Mouse (Mus musculus) layer of hippocampus, postnatal 25 days (tissue): ENCODE data around the gene Asb16. TPM values are rescaled to one million over a fixed set of nuclear protein-coding genes. Genes with fewer than 3 reads are reported as not detected.

Experiments
- DNase-seq, 2 experiments: peaks; one replicate each; pipeline ENCODE4 v3.0.0; 2022; ENCODE audit warnings: mixed read lengths in 2 of 2, low spot score in 1 of 2; ENCODE audit errors: extremely low spot score in 1 of 2
- total RNA-seq, 2 experiments: library from RNA; stranded (reverse); gene quantifications; 2 replicates each; pipeline ENCODE4 v1.2.3; 2021

Asb16 gene
- total RNA-seq, 2 experiments from 2014 or later: 0.70 to 1.1 TPM

DNA sequence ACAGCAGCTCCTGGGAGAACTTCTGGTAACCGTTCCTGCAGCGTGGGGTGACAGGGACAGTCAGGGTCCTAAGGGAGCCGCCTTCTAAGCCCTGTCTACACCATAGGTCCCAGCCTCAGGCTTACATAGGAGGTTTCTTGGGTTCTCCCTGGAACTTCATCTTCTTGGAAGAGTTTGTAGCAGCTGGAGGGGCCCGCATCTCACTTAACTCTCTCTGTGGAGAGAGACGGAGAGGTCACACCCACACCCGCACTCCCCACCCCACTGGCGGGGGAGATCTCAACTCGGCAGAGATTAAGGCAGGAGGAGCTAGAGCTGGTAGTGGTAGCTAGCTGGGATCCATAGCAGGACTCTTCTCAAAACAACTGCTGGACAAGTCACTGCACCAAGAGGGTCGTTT is 39.6 kb downstream of the Asb16 start:
- no peak for DNase-seq

DNA sequence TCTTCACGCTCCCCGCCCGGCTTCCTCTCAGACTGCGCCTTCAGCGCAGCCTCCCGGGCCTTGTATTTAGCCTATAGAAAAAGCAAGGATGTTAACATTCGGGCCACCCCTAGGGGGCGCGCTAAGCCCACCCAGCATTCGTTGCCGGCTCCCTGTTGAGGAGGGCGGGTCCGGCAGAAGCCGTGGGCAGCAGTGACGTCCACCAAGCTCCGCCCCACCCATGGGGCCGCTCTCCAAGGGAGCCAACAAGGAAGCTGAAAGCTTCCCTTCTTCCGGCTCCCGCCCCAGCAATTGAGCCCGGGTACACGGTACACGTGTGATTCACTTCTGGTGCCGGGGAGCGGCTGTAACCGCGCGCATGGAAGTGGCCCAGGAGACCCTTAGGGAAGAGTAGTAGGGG is 40.4 kb downstream of the Asb16 start:
- DNase-seq: peak; percentile 98

DNA sequence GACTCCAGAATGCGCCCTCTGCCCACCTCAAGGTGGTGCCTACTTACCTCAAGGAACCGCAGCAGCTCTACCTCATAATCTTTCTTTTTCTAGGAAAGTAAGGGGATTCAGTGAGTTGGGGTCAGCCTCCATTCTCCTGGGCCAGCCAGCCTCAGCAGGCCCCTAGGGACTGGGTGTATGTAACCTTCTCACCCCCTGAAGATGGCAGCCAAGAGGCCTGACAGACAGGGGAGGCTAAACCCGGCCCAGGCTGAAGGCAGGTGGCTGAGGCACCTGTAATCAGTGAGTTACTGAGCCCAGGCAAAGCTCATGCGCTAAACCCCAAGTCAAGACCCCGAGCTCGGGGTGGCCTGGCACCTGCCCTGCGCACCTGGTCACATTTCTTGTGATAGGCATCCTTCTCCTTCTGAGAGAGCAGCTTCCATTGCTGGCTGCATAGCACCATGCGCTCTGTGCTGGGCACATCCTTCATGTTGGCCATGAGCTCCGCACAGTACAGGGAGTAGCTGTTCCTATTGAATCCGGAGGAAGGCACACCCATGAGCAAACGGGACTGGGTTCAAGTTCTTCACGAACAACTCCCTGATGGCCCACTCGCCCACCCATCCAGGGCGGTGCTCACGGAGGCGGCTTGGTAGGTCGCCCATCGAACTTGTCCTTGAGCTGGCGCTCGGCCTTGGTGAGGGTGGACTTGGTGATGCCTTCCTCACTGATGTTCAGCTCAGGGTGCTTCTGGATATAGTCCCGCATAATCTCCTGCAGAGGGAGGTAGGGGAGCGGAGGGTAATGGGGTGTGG is 41.5 kb downstream of the Asb16 start:
- DNase-seq: no peak

DNA sequence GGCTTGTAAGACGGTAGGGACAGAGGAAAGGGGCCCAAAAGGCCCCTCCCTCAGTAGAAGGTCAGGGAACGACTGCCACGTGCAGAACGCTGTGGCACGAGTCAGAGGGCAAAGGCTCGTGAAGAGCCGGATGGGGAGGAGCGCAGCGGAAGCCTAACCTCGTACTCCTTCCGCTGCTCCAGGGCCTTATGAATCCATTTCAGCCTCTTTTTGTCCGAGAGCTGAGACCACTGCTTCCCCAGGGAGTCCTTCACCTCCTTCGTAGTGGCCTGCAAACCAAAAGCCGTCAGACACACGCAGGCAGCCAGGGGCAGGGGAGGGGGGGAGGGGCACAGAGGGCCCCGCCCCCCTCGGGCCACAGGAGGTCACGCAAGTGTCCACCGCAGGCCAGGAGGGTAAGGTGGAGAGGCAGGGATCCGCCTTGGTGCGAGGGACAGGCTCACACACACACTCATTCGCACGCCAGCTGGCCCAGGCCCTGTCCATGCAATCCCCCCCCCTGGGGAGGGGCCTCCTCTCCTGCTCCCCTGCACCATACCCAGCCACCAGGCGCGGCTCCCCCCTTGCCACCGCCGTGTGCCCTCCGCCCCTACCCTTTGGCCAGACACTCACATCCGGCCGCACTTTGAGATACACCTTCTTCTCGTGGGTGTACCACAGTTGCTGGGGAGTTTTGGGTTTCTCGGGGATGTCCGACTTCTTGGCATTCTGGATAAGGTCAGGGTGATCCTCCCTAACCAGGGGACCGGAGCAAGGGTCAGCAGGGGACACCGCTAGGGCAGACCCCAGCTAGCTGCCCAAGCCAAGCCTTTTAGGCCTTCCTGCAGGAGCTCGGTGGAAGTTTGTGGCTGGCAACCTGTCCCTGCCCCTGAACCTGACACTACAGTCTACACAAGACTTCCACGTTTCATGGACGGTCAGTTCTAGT is 42.5 kb downstream of the Asb16 start:
- no peak for DNase-seq

DNA sequence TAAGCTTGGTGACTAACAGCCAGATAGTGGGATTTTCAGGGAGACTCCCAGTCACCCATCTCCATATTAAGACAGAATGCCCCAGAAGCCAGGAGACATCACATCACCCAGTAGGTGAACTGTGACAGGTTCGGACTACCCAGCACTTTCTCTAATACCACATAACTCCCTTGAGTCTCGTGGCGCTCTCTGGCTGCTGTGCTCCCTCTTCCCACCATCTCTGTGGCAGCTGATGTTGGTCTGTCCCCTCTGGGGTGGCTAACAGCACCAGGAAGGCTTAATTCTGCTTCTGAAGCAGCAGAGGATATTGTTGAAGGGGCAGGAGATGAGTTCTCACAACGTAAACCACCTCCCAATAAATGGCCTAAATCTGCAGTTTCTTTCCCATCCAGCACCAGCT is 43.4 kb downstream of the Asb16 start:
- no peak for DNase-seq

DNA sequence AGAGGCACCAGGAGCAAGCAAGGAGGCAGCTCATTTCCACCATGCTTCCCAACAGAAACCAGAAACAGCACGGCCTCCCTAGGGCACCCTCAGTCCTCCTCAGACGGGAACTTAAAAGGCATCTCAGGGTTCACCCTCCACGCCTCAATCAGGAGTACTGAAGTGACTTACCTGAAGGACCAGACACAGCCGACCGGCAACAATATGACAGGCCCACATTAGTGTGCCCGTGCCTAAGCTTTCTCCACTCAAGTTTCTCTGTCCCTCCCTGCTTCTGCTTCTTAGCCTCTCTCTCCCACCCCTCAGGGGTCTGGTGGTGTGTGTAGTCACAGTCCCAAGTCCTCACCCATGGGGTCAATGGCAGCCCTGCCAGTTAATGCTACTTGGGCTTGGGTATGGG is 44.0 kb downstream of the Asb16 start:
- DNase-seq: no peak

DNA sequence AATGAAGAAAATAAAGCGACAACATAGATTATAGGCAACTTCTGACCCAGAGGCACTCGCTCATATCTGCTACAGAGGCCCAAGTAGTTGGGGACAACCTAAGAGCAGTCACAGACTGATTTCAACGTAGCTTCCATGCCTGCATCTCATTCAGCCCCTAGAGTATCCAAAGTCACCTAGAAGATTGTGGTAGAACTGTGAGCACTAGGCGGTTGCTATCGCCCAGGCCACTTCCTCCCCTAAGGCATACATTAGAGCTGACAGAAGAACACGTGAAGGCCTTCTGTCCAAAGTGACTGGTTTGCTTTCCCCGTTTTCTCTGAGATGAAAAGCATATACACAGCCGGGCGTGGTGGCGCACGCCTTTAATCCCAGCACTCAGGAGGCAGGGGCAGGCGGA is 45.8 kb downstream of the Asb16 start:
- no peak for DNase-seq

DNA sequence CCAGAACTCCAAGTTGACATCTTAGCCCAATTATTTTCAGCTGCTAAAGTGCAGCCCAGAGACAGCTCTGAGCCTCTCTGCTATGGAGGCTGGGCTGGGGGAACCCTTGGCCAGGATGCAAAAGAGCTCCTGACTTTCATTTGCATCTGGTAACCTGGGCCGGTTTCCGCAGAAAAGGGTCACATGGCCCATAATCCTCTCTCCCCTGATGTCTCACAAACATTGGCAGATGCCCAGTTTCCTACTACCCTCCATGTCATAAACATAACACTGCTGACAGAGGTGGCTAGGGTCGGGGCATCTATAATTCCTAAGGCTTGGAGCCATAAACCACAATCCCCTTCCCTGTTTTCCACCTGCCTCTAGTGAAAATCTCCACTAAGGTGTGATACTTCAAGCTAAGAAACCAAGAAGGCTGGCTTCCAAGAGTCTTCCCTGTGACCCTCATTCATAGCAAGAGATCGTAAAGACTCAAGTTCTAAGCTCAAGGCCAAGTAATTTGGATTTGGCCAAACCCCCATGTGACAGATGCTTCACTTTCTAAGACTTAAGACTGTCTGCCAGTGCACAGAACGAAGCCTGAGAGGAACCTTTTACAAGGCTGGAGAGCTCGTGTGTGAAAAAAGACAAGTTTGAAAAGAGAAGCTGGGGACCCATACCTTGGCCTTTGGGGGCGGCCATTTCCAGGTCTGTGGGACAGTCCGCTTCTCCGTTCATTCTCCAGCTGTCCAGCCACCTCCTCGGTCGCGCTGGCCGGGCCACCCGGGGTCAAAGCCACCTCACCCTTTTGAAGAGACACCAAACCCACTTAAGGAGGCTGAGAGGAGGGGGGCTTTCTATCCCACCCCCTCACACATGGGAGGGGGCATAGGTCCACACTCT is 47.4 kb downstream of the Asb16 start:
- no peak for DNase-seq

DNA sequence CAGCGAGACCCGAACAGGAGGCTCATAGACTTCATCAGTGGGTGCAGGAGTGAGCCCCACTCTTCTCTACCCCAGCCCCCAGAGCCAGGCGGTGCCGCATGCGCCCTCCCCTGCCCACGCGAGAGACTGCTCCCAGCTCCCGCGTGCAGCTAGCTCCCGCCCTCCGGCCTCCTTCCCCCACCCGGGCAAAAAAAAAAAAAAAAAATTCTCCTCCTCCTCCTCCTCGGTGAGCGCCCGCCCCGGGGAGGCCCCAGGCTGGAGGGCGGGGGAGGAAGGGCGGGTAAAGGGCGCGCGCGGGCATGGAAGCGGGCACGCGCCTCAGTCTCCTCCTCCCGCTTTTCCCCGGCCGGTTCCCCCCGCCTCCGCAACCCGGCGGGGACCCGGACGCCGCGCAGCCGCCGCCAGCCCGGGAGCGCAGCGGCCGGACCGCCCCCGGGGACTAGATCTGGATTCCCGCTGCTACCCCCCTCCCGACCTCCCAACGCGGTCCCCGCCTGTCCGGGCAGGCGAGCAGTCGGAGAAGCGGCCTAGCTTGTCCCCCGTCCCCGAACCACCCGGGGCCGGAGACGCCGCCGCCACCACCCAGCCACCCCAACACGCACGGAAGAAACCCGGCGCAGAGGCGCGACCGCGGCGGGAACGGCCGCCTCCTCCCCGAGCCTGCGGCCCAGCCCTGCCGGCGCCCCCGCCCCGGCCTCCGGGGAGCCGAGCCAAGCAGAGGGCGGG is 48.2 kb downstream of the Asb16 start:
- DNase-seq: peak; percentile 71 to 78

DNA sequence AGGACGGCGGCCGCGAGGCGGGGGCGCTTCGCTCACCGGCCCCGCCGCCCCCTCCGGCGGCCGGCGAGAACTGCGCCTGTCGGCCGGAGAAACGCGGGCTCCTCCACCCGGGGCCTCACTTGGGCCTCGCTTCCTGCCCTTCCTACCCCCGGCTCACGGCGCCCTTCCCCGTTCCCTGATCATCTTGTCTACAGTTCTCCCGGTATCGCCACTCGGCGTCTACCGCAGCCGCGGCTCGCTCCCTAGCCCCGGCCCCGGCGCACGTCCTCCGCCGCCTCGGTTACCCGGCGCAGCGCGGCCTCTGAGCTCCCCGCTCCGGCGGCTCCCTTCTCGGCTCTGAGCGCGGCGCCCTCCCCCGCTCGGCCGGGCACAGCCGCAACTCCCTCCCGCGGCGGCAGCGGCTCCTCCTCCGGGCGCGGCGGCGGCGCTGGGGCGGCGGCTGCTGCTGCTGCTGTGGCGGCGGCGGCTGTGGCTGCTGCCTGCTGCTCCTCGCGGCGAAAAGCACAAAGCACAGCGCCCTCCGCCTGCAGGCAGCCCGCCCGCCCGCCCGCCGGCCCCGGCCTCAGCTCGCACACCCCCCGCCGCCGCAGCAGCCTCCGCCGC is 48.9 kb downstream of the Asb16 start:
- DNase-seq: peak; percentile 43 to 46

DNA sequence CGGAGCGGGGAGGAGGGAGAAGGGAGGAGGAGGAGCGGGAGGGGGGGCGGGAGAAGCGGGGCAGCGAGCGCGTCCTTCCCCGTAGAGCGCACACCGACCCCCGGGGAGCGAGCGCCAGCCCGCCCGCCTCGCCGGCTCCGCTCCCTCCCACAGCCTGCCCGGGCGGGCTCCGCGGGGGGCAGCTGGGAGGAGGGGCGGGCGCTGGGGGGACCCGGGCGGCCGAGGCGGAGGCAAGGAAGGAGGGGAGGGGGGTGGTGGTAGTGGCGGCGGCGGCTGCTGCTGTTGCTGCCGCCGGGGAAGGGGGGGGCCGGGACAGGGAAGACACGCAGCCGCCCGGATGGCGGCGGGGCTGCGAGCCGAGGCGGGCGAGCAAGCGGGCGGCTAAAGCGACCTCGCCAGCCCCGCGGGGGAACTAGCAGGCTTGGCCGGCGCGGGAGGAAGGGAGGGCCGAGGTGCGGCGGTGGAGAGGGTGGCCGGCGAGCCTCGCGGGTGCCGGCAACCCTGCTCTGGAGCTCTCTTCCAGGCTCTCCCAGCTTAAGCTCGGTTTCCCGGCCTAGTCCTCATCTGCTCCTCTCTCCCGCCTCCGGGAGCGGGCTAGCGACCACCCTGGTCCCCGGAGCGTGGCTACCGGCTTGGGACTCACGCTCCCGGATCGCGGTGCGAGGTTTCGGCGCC is 49.5 kb downstream of the Asb16 start:
- peak; percentile 46 to 69 for DNase-seq

DNA sequence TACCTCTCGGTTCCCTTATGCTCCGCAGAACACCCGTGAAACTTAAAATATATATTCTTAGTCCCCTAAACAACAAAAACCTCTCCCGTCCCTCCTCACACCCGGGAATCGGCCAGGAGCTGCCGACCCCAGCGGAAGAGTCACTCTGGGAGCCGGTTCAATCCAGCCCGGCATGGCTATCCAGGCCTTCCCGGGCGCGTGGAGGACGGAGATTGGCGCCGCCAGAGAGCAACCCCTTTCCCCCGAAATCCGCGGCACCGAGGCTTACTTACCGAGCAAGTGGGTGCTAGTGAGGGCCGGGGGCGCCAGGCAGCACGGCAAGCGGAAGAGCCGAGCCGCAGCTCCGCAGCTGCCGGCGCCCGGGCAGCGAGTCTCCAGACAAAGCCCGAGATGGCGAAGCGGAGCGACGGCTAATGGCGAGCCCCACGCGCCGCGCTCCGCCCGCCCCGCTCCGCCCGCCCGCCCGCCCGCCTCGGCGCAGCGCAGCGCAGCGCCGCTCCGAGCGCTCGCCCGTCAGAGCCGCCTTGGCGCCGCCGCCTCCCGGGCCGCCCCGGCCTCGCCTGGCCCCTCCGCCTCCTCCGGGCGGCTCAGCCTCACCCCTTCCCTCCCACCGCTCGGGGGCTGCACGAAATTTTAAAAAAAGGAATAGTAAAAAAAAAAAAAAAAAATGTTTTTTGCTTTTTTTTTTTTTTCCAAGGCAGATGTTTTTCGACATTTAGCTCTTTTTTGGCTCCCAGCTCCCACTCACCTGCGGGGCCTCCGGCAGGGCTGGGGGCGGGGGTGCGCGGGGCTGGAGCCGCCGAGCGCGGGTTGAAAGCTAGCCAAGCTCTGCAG is 50.2 kb downstream of the Asb16 start:
- peak; percentile 40 to 58 for DNase-seq

DNA sequence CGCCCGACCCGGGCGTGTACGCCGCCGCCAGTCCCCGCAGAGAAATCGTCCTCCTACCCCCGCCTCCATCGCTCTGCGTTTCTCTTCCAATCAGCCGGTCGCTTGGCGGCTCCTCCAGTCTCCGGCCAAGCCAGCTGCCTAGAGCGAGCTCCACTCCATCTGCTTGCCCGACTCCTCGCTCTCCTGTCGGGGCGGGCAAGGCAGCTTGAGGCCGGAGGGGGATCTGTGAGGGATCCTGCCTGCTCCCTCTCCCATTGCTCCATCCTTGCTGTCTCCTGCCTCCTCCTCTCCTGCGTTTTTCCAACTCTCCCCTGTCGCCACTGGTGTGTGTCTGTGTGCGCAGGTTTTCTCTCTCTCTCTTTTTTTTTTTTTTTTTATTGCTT is 50.9 kb downstream of the Asb16 start, which contains the start of gene Ubtf:
Gene Ubtf, minus strand, starts transcription at position 333 of the 383 bp plus-strand sequence.
- DNase-seq: peak; percentile 68 to 80

DNA sequence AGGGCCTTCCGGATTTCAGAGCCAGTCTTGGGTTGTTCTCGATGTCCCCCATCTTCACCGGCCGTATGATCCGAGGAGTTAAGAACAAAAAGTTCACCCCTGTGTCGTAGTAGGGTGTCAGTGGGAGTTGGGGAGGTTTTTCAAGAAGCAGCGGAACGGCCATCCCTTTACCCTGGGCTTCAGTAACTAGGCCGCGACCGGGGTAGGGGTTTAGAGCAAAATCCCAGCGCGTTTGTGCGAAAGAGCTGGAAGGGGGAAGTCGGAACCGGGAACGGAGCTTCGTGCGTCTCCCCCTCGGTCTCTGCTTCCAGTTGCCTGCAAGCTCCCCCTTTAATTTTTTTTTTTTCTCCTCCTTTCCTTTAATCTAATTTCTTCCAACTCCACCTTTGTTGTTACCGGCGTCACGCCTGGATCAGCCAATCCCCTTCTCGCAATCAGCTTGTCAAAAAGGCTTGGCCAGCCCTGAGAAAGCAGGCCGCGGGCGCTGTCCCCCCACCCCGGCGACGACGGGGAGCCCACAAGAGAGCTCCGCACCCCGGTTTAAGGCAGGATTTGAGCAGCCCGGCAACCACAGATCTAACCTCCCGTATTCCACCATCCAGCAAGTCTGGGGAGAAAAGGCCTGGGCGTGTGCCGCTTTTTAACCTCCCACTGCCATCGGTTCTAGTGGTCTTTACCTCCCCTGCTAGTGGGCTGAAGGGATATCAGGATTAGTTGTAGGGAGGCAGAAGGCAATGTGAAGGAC is 51.6 kb downstream of the Asb16 start:
- peak; percentile 76 to 77 for DNase-seq

DNA sequence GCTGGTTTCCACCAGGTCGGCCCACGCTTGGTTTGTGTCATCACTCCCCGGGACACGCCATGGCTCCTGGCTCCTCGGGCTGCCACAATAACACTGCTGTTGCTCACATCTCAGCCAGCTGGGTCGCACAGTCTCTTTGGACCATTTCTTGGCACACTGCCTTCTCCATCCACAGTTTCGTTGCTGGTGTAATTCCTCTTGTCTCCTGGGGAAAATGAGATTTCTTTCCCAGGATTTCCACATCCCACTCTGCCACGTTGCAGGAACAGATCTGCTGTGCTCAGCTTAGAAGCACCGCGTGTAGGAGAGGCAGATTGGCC is 52.1 kb downstream of the Asb16 start:
- peak in 1 of 2 experiments; percentile 57 for DNase-seq

DNA sequence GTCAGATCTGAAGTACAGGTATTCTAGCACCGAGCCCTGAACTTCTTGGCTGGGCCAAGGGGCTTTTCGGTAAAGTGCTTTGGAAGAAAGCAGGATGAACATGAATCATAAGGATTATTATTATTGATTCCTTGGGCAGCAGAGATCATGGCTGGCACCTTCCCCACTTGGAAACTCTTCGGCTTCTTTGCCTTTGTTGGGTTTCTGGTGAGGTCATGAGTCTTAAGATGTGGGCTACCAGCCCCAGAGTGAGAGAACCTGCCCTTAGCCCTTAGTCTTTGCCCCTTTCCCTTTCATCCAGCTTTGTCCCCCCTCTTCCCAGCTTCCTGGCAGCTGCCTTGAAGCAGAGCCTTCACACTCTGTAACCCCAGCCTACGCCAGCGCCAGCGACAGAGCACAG is 53.4 kb downstream of the Asb16 start:
- DNase-seq: no peak

DNA sequence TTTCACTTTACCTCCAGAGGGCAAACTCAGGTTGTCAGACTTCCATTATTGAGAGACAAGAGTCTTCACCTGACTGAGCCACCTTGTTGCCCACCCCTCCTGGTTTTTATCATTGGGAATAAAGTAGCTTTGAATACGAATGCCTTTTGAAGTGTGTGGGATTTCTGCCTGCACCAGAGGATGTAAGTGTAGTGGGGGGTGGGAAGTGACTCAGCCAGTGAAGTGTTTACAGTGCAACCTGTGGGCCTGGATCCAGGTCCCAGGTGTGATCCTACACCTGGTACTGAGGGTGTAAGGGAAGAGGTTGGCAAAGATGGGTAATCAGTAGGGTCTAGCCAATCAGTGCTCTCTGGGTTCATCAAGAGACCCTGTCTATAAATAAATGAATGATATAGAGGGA is 55.0 kb downstream of the Asb16 start:
- DNase-seq: no peak
